Mouse (Mus musculus) left cerebral cortex, adult 8-10 months (tissue): ENCODE results near the gene Echdc2. TPM values are rescaled to one million over a fixed set of nuclear protein-coding genes. Genes with fewer than 3 reads are reported as not detected.
"Not testable (repeated sequence)": the region's sequence is repeated elsewhere in the genome, so short reads cannot be mapped to it uniquely, and the experiment has no call there.

ENCODE experiments used
- DNase-seq, 2 experiments: peaks; one replicate each; pipeline ENCODE4 v3.0.0; 2022; ENCODE audit warnings: low spot score in 2 of 2
- total RNA-seq, 4 experiments: library from RNA; stranded (reverse); gene quantifications; 2 replicates each; pipeline ENCODE4 v1.2.4; 2022

Gene Echdc2
- 10 to 100 TPM in 2 of 4 experiments, 1 to 10 TPM in 2; 8.6 to 14.8 (median 10.7) TPM for total RNA-seq

DNA sequence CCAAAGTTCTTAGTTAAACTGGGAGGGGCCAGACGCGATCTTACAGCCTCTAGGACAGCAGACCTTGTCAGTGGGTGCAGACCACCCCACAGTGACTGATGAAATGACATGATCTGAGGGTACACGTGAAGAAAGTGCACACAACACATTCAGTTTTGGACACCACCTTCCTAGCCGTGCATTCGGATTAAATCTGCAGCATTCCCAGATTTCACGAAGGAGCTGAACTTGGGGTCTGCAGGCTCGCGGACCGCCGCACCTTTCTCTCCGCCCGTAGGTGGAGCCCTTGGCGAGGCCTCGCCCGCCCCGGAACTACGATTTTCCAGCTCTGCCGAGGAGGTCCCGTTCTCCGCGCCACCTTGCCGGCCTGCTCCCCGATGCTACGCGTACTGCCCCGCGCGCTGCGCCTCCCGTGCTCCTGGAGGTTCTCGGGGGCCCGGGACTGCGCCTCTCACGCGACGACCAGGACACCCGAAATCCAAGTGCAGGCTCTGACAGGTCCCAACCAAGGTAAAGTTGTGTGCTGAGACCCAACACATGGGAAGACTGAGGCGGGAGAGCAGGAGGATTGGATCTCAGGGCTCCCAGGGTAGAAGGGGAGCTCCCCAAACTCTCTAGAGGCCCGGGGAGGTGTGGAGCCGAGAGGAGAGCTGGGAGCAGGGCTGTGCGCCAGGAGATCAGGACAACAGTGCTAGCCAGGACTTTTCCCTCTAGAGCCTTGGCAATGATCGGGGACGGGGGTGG is at the start of gene Echdc2:
Gene Echdc2, plus strand, starts transcription at position 286 of the 744 bp plus-strand sequence.
- no peak for DNase-seq

- no peak for DNase-seq
These were observed 48.8 kb upstream of the Echdc2 start for GRCm38 (mm10) chr4:108116466-108116865.

DNA sequence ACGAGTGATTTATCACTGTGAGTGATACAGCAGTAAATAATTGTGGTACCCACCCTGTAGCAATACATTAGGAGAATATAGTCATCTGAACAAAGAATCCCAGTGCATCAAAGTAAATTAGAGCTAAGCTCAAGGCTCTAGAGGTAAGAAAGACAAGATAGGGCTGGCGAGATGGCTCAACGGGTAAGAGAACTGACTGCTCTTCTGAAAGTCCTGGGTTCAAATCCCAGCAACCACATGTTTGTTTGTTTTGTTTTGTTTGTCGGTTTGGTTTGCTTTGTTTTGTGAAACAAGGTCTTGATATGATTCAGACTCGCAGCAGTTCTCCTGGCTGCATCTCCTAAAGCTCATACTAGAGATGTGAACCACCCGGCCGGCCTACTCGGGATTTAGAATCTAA is 47.7 kb upstream of the Echdc2 start:
- DNase-seq = no peak

- DNase-seq = peak; percentile 87 to 91
These were observed 47.0 kb upstream of the Echdc2 start for GRCm38 (mm10) chr4:108117924-108118876.

DNA sequence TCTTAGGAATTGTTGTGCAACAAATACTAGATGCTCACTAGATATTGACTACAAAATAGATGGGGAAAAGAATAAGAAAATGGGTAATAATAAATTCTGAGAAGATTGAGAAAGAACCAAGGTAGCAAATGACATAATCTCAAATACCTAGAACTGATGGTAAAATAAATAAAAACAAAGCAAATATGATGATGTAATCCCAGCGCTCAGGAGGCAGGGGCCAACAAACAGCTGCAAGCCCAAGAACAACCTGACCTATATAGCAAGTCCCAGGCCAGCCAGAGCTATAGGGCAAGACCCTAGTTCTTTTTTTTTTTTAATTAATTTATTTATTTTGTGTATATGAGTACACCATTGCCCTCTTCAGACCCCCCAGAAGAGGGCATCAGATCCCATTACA is 41.1 kb upstream of the Echdc2 start:
- no peak for DNase-seq

DNA sequence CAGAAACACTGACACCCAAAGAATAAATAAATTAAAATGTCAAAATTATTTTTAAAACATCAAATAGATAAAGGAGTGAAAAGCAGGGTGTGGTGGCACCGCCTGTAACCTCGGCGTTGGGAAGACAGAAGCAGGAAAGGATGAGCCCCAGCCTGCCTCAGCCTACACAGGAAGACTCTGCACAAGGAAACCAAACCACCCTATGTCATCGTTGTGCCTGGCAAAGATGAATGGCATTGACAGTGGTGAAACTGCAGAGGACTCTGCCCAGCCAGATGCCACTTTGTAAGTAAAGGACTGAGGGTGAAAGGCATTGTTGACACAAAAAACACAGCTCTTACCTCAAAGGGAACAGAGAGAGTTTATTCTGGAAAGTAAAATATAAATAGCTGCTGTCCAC is 39.0 kb upstream of the Echdc2 start:
- no peak for DNase-seq

DNA sequence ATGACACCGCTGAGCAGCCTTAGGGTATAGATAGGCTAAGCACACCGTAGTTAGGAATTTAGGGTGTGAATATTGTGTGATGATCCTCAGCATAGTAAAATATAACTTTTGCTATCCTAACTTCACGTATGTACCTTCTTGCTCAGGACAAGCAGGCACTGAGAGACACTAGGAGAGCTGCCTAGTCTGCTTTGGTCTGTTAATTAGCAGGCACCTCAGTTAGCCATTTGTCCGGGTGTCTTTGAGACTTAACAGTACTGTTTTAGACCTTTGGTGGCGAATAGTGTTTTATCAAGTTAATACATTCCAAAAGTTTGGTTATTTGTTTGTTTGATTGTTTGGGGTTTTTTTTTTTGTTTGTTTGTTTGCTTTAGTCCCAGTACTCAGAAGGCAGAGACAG is 37.7 kb upstream of the Echdc2 start:
- no peak for DNase-seq

GRCm38 (mm10) chr4:108128339-108128738 is 36.9 kb upstream of the Echdc2 start:
- no peak for DNase-seq

GRCm38 (mm10) chr4:108130452-108130851 is 34.8 kb upstream of the Echdc2 start:
- DNase-seq = no peak

DNA sequence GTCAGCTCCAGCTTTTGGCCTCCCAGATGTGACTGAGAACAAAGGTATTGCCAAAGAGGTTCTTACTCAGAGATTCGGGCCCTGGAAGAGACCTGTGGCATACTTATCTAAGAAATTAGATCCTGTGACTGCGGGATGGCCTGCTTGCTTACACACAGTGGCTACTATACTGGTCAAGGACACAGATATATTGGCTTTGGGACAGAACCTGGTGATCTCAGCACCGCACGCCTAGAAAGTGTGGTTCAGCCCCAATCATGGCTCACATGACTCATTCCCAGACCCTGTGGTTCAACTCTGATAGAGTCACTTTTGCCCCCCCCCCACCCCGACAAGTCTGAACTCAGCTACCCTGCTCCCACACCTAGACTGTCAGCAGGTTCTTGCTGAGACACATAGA is 28.3 kb upstream of the Echdc2 start:
- DNase-seq = no peak

DNA sequence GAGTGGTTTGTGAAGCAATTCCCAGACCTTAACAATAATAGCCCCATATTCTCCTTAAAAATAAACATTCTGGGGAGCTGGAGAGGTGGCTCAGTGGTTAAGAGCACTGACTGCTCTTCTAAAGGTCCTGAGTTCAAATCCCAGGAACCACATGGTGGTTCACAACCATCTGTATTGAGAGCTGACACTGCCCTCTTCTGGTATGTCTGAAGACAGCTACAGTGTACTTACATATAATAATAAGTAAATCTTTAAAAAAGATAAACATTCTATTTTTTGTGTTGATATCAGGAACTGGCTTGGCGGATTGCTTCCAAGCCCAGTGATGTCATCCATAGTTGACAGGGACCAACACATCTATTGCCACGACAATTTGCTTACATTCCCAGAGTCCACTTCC is 22.1 kb upstream of the Echdc2 start:
- DNase-seq = not testable (repeated sequence)

DNA sequence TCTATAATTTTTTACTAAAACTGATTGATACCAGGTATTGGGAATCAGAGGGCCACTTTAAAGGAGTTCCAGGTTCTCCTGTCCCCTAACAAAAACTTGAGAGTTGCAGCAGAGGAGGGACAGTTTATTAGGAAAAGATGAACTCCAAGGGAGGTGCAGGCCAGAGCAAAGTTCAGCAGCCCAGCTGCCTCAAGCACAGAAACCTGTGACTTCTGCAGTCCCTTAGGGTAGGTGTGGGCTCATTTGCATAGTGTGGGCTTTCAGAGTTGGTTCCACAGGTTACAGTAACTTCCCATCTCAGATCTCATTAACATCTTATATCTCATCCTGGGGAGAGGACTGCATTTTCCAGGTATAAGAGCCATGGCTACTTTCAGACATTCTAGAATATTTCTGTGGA is 21.5 kb upstream of the Echdc2 start:
- no peak for DNase-seq

DNA sequence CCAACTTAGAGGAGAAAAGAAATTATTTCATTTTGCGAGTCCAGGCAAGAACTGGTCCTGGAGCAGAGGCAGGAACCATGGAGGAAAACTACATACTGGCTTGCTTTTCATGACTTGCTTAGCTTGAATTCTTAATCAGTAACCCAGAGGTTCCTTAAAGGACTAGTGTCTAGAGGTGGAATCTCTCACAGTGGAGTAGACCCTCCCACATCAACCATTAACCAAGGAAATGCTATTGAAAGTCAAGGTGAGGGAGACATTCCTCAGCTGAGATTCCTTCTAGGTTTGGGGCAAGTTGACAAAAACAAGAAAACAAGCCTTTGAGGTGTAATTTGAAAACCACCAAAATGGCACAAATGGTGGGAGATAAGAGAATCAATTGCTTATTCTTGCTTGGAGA is 20.4 kb upstream of the Echdc2 start, which contains the start of gene Scp2:
Gene Scp2, minus strand, starts transcription at position 119 of the 400 bp plus-strand sequence.
- no peak for DNase-seq

DNA sequence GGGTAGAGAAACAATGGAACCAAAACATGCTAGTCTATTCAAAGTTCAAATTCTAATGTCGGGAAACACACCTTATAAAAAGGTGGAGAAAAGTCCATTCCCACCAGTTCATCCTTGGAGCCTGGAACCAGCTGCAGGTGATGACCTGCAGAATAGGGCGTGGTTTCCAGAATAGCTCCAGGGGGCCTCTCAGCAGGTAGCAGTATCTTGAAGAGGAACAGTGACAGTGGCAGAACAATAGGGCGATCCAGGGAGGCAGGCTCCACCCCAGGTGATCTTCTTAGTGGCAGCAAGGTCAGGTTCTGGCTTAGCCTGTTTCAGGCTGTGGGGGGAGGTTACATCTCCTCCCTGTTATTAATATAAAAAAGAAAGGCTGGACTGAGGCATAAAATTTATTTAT is 19.7 kb upstream of the Echdc2 start:
- DNase-seq = not testable (repeated sequence)

- not testable (repeated sequence) for DNase-seq
These were observed 10.1 kb upstream of the Echdc2 start for GRCm38 (mm10) chr4:108155141-108155540.

DNA sequence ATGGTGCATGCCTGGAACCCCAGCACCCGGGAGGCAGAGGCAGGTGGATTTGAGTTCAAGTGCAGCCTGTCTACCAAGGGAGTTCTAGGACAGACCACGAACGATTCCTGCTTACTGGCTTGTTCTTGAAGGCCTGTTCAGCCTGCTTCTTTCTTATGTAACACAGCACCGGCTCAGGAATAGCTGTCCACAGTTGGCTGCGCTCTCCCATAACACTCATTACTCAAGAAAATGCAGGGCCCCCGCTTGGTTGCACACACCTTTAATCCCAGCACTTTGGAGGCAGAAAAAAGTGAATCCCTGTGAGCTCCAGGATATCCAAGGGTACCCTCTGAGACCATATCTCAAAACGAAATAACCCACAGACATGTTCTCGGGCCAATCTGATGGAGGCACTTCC is 3.3 kb upstream of the Echdc2 start:
- no peak for DNase-seq

DNA sequence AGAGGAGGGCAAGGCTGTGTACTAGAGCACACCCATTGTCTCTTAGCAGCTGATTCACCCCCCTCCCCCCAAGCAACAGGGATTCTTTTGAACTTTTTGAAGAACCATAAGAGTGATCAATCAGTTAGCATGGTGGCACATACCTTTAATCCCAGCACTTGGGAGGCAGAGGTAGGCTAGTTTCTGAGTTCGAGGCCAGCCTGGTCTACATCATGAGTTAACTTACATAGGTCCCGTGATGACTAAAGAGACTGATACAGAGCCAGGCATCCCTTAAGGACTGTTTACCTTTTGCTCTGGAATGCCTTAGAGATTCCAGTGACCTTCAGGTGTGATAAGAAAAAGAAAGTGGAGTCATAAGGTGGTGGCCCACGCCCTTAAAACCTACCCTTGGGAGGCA is 1.9 kb upstream of the Echdc2 start:
- no peak for DNase-seq

DNA sequence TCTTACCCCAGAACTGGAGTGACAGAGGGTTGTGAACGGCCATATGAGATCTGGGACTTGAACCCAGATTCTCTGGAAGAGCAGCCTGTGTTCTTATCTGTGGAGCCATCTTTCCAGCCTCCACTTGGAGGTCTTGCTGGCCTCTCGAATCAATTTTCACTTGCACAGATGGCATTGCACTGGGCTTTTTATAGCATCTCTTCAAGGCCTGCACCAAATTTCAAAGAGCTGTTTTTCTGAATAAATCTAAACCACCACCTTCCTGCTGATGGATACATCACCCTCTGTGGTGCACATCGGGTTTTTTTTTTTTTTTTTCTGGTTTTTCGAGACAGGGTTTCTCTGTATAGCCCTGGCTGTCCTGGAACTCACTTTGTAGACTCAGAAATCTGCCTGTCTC is 1.6 kb downstream of the Echdc2 start:
- no peak for DNase-seq

GRCm38 (mm10) chr4:108168056-108168455 is 2.8 kb downstream of the Echdc2 start:
- no peak for DNase-seq

- no peak for DNase-seq
These were observed 17.0 kb downstream of the Echdc2 start for GRCm38 (mm10) chr4:108182278-108182677.

DNA sequence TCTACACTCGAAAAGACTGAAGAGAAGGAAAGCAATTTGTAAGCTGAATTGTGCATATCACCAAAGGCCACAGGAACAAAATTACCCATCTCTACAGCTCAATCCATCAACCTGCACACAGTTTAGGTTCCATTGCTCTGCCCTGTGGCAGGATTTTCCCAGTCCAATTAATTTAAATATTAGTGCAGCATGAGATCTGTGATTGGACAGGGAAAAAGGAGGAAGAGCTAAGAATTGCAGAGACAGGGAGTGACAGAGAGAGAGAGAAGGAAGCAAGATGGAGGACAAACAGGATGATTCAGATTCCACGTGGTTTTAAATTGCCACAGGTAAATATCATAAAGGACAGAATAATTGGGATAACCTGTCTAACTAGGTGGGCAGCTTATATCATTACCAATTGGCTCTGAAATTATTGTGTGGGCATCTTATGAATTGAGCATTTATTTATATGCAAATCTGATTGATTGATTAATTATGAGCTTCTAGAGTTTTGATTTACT is 27.6 kb downstream of the Echdc2 start:
- DNase-seq = no peak

GRCm38 (mm10) chr4:108196277-108196855 is 31.1 kb downstream of the Echdc2 start:
- DNase-seq = no peak
